Mouse (Mus musculus) heart, postnatal 4 days (tissue): ENCODE data around the gene Cox5a. TPM values are rescaled to one million over a fixed set of nuclear protein-coding genes. Genes with fewer than 3 reads are reported as not detected.

Source experiments
- DNase-seq: peaks from one replicate; pipeline ENCODE4 v3.0.0; 2021
- total RNA-seq, 2 experiments: library from RNA; stranded (reverse); gene quantifications; 2 replicates each; pipeline ENCODE4 v1.2.3; 2021

The Cox5a gene
- total RNA-seq: 1,000 to 10,000 TPM; 1,831 to 1,865 TPM

DNA sequence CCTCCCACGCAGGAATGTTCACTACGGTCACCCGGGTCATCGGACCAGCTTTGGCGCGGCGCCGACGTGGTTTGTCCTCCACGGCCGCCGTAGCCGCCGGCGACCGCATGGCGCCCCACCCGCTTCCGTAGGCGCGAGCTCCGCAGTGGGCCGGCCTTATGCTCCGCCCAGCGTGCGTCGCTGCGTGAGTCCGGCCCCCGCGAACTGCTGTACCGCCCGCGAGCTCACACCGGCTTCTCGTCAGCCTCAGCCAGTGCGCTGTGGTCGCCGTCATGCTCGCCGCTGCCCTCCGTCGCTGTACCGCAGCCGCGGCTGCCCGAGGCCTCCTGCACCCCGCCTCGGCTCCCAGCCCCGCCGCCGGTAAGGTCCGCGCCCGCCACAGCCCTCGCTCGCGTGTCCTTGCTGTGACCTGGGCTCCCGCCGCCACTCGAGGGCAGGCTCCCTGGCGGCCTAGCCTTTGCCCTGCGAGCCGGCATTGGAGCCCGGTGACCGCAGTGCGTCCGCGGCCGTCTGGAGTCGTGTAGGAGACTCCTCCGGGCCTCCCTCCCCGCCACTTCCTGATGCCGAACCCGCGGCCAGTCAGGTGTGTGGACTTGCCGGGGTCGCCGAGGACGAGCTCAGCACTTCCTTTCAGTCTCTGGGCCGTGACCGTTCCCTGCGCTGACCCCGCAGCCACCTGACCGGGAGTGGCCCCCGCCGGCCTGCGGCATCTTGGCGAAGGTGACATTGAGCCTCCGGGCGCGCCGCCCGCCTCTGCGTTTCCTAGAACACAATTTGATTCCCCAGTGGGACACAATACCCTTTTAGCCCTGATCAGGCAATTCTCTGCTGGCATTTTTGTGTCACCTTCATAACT is at the start of gene Cox5a:
Gene Cox5a, plus strand, starts transcription at position 219 of the 856 bp plus-strand sequence.
- DNase-seq: peak; percentile 97

DNA sequence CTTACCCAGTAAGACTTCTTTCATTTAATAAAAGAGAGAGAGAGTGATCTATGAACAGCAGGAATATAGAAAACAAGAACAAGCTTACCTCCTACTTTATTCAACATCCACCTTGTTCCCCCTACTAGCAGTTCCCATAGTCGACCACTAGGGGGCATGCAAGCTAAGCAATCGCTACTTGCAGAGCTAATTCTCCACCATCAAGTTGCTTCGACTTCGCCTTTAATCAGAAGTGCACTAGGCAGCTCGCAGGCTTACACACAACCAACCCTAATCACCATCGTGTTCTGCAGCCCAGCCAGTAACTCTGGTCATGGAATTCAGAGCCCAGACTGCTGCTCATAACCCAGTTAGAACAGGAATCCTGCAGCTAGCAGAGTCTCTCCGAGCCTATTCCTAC is 35.3 kb upstream of the Cox5a start:
- DNase-seq: peak; percentile 91

DNA sequence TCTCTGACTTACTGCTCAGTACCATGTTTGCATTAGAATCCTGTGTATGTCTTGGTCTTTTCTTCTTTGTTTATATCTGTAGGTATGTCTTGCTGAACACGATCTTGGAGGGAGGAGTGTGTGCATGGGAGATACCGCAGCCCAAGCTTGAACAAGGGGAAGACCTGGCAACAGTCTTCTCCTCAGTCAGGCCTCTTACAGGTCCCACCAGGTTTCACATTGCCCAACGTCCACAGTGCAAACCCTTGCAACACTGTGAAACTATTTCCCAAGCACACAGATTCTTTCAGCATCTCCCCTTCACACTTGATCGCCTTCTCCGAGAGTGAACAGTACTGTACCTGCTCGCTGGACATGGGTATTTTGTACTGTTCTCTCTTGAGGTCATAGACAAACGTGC is 33.3 kb upstream of the Cox5a start:
- no peak for DNase-seq

DNA sequence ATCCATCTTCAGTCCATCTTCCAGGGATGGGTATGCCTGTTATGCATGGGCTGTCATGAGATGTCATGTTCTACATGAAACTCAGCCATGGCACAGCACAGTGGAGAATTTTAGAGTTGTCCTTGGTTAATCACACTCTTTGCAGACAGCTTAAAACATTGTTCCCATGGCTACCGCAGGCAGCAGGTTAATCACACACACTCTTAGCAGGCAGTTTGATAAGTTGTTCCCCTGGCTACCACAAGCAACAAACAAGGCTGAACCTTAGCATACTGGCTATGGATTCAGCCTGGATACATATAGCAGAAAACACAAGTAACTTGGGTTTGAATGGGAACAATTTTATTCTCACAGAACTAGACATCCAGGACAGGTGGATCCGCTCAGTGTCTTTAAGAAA is 27.5 kb upstream of the Cox5a start:
- peak; percentile 18 for DNase-seq

DNA sequence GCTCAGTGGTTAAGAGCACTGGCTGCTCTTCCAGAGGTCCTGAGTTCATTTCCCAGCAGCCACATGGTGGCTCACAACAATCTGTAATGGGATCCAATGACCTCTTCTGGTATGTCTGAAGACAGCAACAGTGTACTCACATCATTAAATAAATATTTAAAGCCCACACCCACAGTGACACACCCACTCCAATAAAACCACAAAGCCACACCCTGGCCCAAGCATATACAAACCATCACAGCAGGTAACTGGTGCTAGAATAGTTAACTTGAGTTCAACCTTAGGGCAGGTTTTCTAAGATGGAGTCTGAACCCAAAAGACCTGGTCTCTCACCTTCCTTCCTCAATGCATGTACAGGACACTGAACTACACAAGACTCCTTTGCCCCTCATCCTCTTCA is 26.1 kb upstream of the Cox5a start:
- no peak for DNase-seq

GRCm38 (mm10) chr9:57497236-57497635 is 23.8 kb upstream of the Cox5a start:
- DNase-seq: no peak

- no peak for DNase-seq
These were observed 22.5 kb upstream of the Cox5a start for GRCm38 (mm10) chr9:57498536-57498935.

- DNase-seq: no peak
These were observed 19.6 kb upstream of the Cox5a start for GRCm38 (mm10) chr9:57501452-57501851.

GRCm38 (mm10) chr9:57501861-57502260 is 19.2 kb upstream of the Cox5a start:
- DNase-seq: no peak

DNA sequence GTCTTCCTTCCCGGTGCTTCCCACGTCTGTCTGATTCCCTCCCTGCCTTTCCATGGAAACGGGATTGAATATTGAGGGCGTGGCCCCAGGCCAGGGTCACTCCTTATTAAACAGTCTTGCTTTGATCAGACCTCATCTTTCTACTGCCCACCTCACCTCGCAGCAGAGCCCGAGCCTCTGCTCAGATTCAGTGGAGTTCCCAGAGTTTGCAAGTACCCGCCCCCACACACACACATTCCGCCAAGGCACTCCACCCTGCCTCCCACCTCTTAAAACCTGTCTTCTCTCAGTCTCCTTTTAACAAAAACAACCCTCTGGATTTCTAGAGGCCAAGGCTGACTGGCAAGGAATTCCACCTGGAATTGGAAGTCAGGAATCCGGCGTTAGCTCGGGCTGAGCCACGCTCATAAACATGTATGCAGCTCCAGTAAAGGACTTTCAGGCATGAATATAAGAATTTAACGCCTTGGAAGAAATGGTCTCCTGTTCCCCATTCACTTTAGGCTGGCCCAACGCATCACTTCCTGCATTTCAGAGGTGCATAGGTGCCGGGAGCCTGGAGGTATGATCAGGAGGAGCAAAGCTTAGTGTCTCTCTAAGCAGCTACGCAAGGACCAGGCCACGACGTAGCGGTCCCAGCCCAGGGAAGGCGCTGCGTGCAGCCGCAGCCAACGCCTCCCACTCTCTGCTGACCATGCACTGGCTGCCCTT is 18.0 kb upstream of the Cox5a start:
- DNase-seq: peak; percentile 29

- DNase-seq: peak; percentile 78
These were observed 17.3 kb upstream of the Cox5a start, which contains the start of gene Rpp25 for GRCm38 (mm10) chr9:57503622-57504380. Gene Rpp25 (plus strand): TSS chr9:57504026.

GRCm38 (mm10) chr9:57504381-57504700 is 16.7 kb upstream of the Cox5a start:
- peak; percentile 76 for DNase-seq

GRCm38 (mm10) chr9:57504891-57505290 is 16.2 kb upstream of the Cox5a start:
- DNase-seq: no peak

DNA sequence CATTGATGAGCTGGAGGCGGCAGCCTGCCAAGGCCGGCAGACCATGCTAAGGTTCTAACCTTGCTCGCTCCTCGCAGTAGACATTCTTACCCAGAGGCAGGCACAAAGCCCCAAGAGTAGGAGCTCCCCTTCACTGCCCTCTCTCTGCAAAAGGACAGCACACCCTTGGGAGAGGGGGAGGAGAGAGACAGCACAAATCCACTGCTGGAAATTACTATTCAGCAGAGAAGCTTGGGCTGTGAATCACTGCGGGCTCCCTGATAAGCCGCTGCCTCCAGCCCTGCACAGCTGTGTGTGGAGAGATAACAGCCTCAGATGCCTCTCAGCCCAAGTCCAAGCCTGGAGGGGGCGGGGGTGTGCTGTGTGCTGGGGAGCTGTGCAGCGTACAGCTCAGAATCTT is 15.4 kb upstream of the Cox5a start:
- peak; percentile 83 for DNase-seq

GRCm38 (mm10) chr9:57510577-57510976 is 10.5 kb upstream of the Cox5a start:
- no peak for DNase-seq

DNA sequence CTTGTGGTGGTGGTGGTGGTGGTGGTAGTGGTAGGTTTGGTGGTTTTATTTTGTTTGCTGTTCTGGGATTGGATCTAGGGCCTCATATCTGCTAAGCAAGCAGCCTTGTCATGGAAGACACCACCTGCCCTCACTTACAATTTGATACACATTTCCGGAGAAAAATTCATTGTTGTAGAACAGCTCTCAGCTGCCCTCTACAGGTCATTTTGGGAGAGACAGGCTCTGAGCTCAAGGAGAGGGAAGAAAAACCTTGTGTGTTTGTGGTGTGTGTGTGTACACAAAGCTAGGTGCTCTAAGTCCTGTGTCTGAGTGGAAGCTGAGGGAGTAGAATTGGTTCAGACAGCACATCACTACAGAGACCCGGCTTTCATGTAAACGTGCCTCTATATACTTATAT is 4.0 kb upstream of the Cox5a start:
- DNase-seq: peak; percentile 80

DNA sequence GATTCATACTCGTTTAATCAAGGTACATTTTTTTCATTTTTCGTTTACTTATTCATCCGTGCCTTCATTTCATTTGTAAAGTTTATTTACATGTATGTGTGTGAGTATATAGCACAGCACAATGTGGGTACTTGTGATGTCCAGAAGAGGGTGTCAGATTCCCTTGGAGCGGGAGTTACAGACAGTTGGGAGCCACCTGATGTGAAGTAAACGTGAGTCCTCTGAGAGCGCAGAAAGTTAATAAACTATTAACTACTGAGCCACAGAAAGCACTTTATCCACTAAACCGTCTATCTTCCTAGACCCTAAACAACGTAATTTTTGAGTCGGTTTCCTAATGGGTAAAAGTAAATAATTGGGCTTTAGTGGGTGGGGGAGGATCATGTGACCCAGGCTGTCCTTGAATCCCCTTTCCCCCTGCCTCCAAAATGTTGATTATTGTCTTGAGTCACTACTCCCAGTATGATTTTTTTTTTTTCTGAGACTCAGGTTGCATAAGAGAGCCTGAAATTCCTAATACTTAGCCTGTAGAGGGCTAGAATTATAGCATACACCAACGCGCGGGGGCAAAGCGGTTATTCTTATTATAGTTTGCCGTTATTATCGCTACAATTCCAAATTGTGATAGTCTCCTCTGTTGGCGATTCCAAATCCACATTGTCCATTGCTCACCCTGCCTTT is 559 bp upstream of the Cox5a start:
- no peak for DNase-seq

GRCm38 (mm10) chr9:57522114-57522860 is 1.2 kb downstream of the Cox5a start:
- no peak for DNase-seq

DNA sequence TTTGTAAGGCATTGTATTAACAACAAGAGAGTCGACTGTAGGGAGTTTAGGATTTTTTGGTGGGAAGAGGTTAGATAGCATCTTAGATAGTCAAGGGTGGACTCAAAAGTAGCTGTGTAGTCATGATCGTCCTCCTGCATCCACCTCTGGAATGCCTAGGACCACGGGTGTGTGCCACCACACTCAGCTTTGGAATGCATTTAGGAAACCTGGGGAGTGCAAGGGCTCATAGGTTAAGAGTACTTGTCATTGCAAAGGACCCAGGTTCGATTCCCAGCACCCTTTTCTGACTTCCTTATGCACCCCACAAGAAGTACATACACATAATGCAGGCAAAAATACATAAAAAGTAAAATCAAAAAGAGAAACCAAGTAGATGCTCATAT is 1.8 kb downstream of the Cox5a start:
- no peak for DNase-seq

DNA sequence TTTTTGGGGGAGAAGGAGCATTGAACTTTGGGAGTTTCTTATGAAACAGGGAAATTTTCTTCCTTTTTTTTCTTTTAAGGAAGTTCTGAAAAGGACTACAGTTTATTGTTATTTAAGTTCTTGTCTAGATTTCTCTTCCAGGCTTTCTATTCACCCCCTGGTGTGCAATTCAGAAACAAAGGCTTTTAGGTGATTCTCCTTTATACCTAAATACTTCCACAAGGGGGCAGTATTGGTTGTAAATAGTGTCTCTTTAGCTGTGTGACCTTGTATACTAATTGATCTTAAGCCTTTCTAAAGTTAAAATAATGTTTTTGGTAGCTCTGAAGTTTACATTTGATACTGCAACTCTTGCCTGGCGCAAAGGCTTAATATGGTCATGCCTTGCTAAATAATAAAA is 2.7 kb downstream of the Cox5a start:
- DNase-seq: no peak

GRCm38 (mm10) chr9:57524439-57524838 is 3.4 kb downstream of the Cox5a start:
- DNase-seq: no peak

- DNase-seq: no peak
These were observed 4.4 kb downstream of the Cox5a start for GRCm38 (mm10) chr9:57525516-57525915.
